Mouse (Mus musculus) erythroblast, embryonic 14.5 days (primary cell): ENCODE data around the gene Bzw2. TPM values are rescaled to one million over a fixed set of nuclear protein-coding genes. Genes with fewer than 3 reads are reported as not detected.

Experiments
- H3K27me3 ChIP-seq: 2 replicates; pipeline ENCODE4 v1.6.1; 2012; ENCODE audit warnings: inconsistent platforms; ENCODE audit not compliant: control insufficient read depth
- H3K36me3 ChIP-seq: 2 replicates; pipeline ENCODE4 v1.6.1; 2012; ENCODE audit warnings: mild to moderate bottlenecking, inconsistent platforms; ENCODE audit not compliant: control insufficient read depth
- H3K4me1 ChIP-seq: 2 replicates; pipeline ENCODE4 v1.6.1; 2012; ENCODE audit warnings: inconsistent platforms; ENCODE audit not compliant: control insufficient read depth
- H3K4me3 ChIP-seq: replicated peaks from 2 replicates; pipeline ENCODE3; 2012; ENCODE audit warnings: moderate library complexity, mild to moderate bottlenecking, inconsistent platforms
- H3K9me3 ChIP-seq: 2 replicates; pipeline ENCODE4 v1.6.1; 2012; ENCODE audit warnings: low read length, inconsistent platforms, mixed read lengths; ENCODE audit not compliant: control insufficient read depth
- GATA1 ChIP-seq: IDR thresholded peaks from 2 replicates; pipeline ENCODE4 v1.6.1; 2012; ENCODE audit warnings: low read length, inconsistent platforms, mixed read lengths
- TAL1 ChIP-seq: IDR thresholded peaks from 3 replicates; pipeline ENCODE4 v1.6.1; 2012; ENCODE audit warnings: low read length, inconsistent platforms, mixed read lengths
- polyA plus RNA-seq: library from polyadenylated mRNA; stranded (reverse); fragments of >175 nt; gene quantifications from 2 replicates; pipeline ENCODE4 v1.2.3, GENCODE M21; 2012

The Bzw2 gene
- polyA plus RNA-seq, 1 experiment: 0.22 TPM

GRCm38 (mm10) chr12:36117161-36117560 lies 40.7 kb downstream of the Bzw2 start:
- no peaks in the 10 kb centered on the region for H3K27me3 ChIP-seq
- H3K9me3 ChIP-seq: no peaks in the 10 kb centered on the region
- peaks cover 19% of the 10 kb centered on the region for H3K36me3 ChIP-seq
- no peak for TF ChIP-seq GATA1
- no peak for TF ChIP-seq TAL1
- no peaks in the 10 kb centered on the region for H3K4me1 ChIP-seq
- H3K4me3 ChIP-seq: no peak overlapping the region

DNA sequence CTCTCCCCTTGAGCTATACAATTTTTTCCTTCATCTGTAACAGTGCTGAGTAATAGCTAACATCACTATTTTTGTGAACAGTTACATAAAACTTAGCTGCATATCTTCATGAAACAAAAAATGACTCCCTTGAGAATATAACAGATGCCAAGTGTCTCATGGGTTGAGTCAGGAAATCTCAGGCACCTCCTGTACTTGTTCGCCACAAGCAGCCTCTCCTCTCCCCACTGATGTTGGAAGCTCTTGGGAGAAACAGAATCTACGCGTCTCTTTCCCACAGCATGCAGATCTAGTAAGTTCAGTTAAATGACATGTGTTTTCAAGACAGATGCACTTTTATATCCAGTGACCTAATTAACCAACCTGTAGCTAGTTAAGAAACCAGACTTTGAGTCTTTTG lies 45.8 kb downstream of the Bzw2 start:
- no peaks in the 10 kb centered on the region for H3K27me3 ChIP-seq
- H3K4me3 ChIP-seq: no peak overlapping the region
- TF ChIP-seq TAL1: no peak
- TF ChIP-seq GATA1: no peak
- H3K36me3 ChIP-seq: peaks cover 39% of the 10 kb centered on the region
- no peaks in the 10 kb centered on the region for H3K4me1 ChIP-seq
- no peaks in the 10 kb centered on the region for H3K9me3 ChIP-seq

- no peak overlapping the region for H3K4me3 ChIP-seq
- H3K9me3 ChIP-seq: no peaks in the 10 kb centered on the region; the same call in 1 of the 2 replicates
- peaks cover 43% of the 10 kb centered on the region for H3K36me3 ChIP-seq
- TF ChIP-seq GATA1 (no peak), TAL1 (no peak)
- no peaks in the 10 kb centered on the region for H3K27me3 ChIP-seq
- H3K4me1 ChIP-seq: no peaks in the 10 kb centered on the region
Observed at GRCm38 (mm10) chr12:36111110-36111509, 46.8 kb downstream of the Bzw2 start.

- Histone ChIP-seq H3K4me1 (no peaks in the 10 kb centered on the region), H3K36me3 (peaks cover 43% of the 10 kb centered on the region)
Observed at GRCm38 (mm10) chr12:36110457-36110856, 47.4 kb downstream of the Bzw2 start.

GRCm38 (mm10) chr12:36108442-36108841 lies 49.4 kb downstream of the Bzw2 start:
- Histone ChIP-seq H3K9me3 (no peaks in the 10 kb centered on the region; the same call in 1 of the 2 replicates), H3K36me3 (peaks cover 52% of the 10 kb centered on the region), H3K4me1 (no peaks in the 10 kb centered on the region), H3K27me3 (no peaks in the 10 kb centered on the region), H3K4me3 (no peak overlapping the region)
- no peak for TF ChIP-seq GATA1
- no peak for TF ChIP-seq TAL1

More at GRCm38 (mm10) chr12:36110457-36110856, 47.4 kb downstream of the Bzw2 start:
- Histone ChIP-seq H3K9me3 (no peaks in the 10 kb centered on the region; the same call in 1 of the 2 replicates), H3K27me3 (no peaks in the 10 kb centered on the region), H3K4me3 (no peak overlapping the region)
- TF ChIP-seq TAL1 (no peak), GATA1 (no peak)

DNA sequence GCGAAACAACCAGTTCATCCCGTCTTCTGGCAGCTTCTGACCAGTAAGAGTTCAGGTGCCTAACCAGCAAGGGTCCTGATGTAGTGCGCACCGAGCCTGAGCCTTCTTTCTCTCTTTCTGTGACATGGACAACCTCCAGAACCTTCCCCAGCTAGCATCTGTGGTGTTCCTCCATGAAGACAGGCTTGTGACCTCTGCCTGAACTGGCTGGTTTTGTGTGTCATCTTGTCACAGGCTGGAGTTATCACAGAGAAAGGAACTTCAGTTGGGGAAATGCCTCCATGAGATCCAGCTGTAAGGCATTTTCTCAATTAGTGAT lies 54.3 kb downstream of the Bzw2 start:
- Histone ChIP-seq H3K4me3 (no peak overlapping the region), H3K36me3 (peaks cover 35% of the 10 kb centered on the region), H3K4me1 (no peaks in the 10 kb centered on the region), H3K27me3 (no peaks in the 10 kb centered on the region), H3K9me3 (no peaks in the 10 kb centered on the region; the same call in 1 of the 2 replicates)
- TF ChIP-seq TAL1 (no peak), GATA1 (no peak)

DNA sequence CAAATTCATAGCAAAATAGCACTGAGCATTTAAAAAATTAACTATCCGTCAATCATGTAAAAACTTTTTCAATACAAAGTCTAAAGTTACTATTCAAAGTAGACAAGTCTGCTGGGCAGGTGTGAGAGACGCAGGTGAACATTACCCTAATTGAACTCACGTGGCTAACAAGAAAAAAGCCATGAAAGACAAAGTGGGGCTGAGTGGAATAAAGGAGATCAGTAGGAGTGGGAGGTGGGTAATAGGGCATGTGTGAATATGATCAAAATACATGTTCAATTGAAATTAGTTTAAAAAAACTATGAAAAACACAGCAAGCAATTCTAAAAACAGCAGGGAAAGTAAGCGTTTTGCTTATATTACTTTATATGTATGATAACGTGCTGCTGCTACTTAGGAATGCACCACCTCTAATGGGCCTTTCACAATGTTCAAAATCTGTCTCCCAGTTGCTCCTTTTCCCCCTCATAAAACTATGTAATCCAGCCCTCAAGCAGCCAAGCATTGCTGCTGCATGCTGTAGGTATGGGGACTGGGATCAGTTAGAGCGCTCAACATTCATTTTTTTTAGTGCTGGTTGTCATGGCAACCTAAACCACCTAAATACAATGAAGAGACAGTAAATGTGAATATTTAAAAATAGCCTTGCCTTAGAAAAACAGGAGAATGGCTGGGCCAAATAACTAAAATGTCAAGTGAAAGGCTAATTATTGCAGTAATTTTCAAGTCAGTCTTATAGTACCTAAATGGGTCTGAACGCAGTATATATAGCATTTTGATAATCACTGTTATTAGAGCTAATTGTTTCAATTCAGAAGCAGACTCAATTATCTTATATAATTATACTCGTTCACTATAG lies 54.9 kb downstream of the Bzw2 start:
- TF ChIP-seq TAL1 (no peak), GATA1 (no peak)
- no peaks in the 10 kb centered on the region for H3K27me3 ChIP-seq

DNA sequence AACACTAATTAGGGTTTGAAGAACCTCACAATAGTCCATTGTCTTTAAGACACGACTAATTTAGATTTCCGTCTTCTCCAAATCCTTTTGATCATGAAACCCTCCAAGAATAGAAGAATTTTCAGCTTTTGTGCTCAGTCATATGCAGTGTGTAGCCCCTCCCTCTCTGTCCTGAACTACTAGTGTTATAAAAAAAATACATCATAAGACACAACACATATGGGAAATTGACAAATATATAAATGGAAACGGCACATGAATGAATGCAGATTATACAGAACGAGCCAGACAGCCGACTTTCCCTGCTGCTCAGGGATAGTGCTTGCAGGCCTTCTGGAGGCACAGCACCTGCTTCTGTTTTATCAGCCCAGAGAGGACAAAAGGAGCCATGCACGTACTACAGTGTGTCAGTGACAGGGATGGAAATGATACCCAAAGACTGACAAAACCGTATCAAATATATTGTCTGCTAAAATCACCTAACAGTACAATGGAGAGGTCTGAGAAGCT lies 62.5 kb downstream of the Bzw2 start:
- H3K4me1 ChIP-seq: no peaks in the 10 kb centered on the region
- H3K36me3 ChIP-seq: peaks cover 14% of the 10 kb centered on the region
- H3K4me3 ChIP-seq: no peak overlapping the region
- H3K9me3 ChIP-seq: no peaks in the 10 kb centered on the region
- H3K27me3 ChIP-seq: no peaks in the 10 kb centered on the region
- no peak for TF ChIP-seq GATA1

More for the DNA sequence above, 54.9 kb downstream of the Bzw2 start:
- Histone ChIP-seq H3K4me1 (no peaks in the 10 kb centered on the region), H3K36me3 (peaks cover 29% of the 10 kb centered on the region), H3K4me3 (no peak overlapping the region), H3K9me3 (no peaks in the 10 kb centered on the region; the same call in 1 of the 2 replicates)

- H3K36me3 ChIP-seq: peaks cover 14% of the 10 kb centered on the region
- H3K4me3 ChIP-seq: no peak overlapping the region
- no peak for TF ChIP-seq TAL1
- TF ChIP-seq GATA1: no peak
- no peaks in the 10 kb centered on the region for H3K4me1 ChIP-seq
- H3K9me3 ChIP-seq: no peaks in the 10 kb centered on the region
- H3K27me3 ChIP-seq: no peaks in the 10 kb centered on the region
Observed at GRCm38 (mm10) chr12:36093081-36093670, 64.7 kb downstream of the Bzw2 start.
